Mouse (Mus musculus) left cerebral cortex, adult 2 months (tissue): ENCODE results near the gene Zeb2. TPM values are rescaled to one million over a fixed set of nuclear protein-coding genes. Genes with fewer than 3 reads are reported as not detected.

Source experiments
- DNase-seq, 2 experiments: peaks; one replicate each; pipeline ENCODE4 v3.0.0; 2021 to 2022; ENCODE audit warnings: low spot score in 2 of 2, mixed read lengths in 1 of 2; ENCODE audit errors: extremely low spot score in 1 of 2
- H3K27ac ChIP-seq: fragments of 200-600 bp; 2 replicates; pipeline ENCODE4 v1.8.1; 2022
- H3K4me3 ChIP-seq: fragments of 200-600 bp; 2 replicates; pipeline ENCODE4 v1.8.1; 2022
- CTCF ChIP-seq: fragments of 200-600 bp; IDR thresholded peaks from 2 replicates; pipeline ENCODE4 v1.8.1; 2022; ENCODE audit warnings: antibody characterized with exemption, mild to moderate bottlenecking, moderate library complexity
- intact Hi-C: fragments of 180-260 bp; cut with DNase I; formaldehyde crosslinking; loops from one replicate; pipeline ENCODE4 v1.15.1; 2025
- total RNA-seq, 2 experiments: library from RNA; stranded (reverse); gene quantifications; 2 replicates each; pipeline ENCODE4 v1.2.3; 2021

Gene Zeb2
- total RNA-seq, 2 experiments from 2014 or later = 156 to 181 TPM

DNA sequence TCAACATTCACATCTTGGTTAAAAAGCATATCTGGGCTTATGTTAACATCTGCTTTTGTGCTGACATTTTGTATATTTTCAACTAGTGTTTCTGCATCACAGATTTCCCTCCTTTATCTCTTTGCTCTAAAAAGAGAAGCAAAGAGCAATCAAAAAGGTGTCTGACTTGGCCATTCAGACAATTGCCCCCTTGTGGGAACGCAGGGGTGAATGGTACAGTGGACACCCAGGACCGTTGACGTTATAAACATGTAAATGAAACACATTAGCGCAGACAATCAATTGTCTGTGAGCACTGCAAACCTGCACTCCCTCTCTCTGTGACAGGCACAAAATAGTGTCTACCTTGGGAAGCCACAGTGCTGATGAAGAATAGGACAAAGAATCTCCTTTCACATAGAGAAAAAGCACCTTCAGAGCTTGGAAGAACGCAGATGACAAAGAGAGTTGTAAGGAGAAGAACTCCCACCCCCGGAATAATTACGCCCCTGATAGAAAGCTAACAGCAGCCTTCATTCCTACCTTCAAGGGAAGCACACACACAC is 12.6 kb downstream of the Zeb2 start:
- intact Hi-C loops = loop anchor here (5.0 to 10.0 kb wide), 5 partner anchors 50 to 1120 kb away; no protein-coding TSS in a partner anchor
- no peak for DNase-seq
- H3K4me3 ChIP-seq = peak overlapping the region; percentile 31
- no peak; the same call in 1 of the 2 replicates for TF ChIP-seq CTCF
- H3K27ac ChIP-seq = peak overlapping the region; percentile 92

DNA sequence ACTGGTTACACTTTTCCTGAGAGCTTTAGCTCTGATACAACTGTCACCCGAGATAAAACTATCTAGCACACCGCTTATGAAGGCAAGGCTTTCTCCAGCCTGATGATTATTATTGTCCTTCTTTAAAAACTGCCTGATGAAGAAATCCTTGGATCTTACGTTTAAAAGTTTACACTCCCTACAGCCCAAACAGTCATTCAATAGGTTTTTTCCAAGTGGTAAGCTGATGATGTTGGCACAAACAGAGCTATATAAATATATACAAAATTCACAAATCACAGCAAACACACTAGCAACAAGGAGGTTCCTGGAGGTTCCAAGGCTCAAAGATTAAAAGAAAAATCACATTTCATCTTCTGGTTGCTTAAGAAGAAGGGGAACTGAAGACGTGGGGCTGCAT is 13.1 kb downstream of the Zeb2 start:
- TF ChIP-seq CTCF = no peak
- intact Hi-C loops = loop anchor here (5.0 to 10.0 kb wide), 4 partner anchors 49 to 1119 kb away; no protein-coding TSS in a partner anchor
- Histone ChIP-seq H3K4me3 (peak overlapping the region; percentile 31), H3K27ac (peak overlapping the region; percentile 92)
- DNase-seq = no peak

DNA sequence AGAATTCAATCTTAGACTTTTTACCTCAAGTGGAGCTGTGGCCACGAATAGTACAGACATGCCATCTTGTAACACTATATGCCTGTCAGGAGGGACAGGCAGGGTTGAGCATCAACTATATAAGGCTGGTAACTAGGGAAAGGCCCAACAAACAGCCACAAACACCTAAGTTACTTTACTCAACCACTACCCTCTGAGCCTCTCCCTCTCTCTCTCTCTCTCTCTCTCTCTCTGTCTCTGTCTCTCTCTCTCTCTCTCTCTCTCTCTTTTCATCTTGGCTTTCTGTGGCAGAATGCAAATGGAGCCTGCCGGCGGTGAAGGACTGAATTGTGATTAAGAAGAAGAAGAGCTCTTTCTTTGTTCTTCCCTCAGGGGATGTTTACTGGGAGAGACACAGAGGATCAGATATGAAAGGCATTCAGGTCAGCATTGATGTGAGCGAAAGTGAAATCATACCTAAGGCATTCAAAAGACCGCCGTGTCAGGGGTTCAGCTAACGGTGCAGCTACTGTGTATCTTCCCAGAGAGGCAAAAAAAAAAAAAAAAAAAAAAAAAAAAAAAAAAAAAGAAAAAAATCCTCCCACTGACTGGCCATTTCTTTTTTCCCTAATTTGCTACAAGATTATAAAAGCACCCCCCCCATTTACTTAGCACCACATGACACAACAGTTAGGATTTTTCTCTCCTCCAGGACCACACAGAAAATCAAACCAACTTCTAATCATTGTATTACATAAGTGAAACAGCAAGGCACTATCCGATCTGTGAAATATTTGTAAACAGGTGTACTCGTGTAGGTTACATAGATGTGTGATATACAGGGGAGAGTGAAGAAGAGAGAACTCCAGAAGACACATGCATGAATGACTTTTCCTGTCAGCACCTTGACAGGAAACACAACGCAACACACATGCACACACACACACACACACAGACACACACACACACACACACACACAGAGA is 13.9 kb downstream of the Zeb2 start:
- Histone ChIP-seq H3K27ac (peak overlapping the region; percentile 87), H3K4me3 (peak overlapping the region; percentile 21; the same call in 1 of the 2 replicates)
- no peak for TF ChIP-seq CTCF
- DNase-seq = no peak
- intact Hi-C loops = loop anchor here (5.0 to 10.0 kb wide), 4 partner anchors 49 to 1119 kb away; no protein-coding TSS in a partner anchor

DNA sequence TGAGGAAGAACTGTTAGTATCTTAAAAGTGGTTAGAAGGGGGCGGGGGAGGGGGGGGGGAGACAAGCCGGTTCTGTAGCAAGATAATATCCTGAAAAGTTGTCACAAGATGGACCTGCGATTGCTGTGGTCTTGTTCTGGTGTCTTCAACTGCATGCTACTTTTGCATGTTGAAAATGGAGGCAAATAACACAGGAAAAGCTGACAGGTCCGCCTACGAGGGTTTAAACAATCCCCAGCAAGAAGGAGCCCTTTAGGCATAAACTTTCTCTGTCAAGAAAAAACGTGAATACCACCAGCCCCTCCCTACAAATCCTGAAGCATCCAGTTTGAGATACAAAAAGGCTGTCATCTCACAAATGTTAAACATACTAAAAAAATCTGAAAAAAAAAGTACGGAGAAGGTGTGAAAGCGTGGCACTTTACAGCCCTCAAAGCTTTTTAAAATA is 15.0 kb downstream of the Zeb2 start:
- intact Hi-C loops = loop anchor here (5.0 to 10.0 kb wide), 4 partner anchors 47 to 1117 kb away; no protein-coding TSS in a partner anchor

DNA sequence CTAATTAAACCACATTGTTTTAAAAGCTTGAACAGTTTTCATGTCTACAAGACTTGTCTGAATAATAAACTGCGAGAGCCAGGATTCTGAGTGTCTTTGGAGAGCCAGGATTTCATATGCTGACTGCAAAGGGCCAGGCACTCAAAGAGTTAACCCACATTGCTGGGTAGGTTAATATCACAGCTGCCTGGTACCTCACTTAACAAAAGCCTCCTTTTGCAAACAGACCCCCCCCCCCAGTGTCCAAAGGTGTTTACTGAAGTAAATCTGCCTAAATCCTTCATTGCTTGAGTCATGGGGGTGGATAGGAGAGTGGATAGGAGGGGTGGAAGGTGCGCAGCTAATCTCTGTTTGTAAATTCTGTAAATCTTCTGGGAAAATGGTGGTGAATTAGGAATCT is 15.6 kb downstream of the Zeb2 start:
- intact Hi-C loops = loop anchor here (5.0 to 10.0 kb wide), 4 partner anchors 47 to 1117 kb away; no protein-coding TSS in a partner anchor
- no peak overlapping the region for H3K4me3 ChIP-seq
- no peak for TF ChIP-seq CTCF
- DNase-seq = no peak
- H3K27ac ChIP-seq = peak overlapping the region; percentile 83

More for the DNA sequence above, 15.0 kb downstream of the Zeb2 start:
- DNase-seq = no peak
- no peak for TF ChIP-seq CTCF
- Histone ChIP-seq H3K27ac (peak overlapping the region; percentile 87), H3K4me3 (no peak overlapping the region)

DNA sequence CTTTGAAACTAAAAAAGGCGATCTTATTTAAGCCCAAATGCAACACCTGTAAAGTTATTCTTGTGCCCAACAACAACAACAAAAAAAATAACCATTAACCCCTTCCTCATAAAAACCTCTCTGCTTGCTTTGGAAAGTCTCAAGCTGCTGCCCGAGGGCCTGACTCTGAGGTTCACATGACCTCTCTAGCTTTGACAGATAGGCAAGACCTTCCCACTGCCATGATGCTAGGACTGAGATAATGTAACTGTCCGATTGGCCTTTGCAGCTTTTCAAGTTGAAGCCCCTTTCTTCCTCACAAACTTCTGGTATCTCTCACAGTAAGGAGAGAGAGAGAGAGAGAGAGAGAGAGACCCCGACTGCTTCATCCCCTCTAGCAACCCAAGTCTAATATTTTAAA is 16.2 kb downstream of the Zeb2 start:
- intact Hi-C loops = loop anchor here (5.0 to 10.0 kb wide), 4 partner anchors 46 to 1116 kb away; no protein-coding TSS in a partner anchor
- Histone ChIP-seq H3K4me3 (no peak overlapping the region), H3K27ac (peak overlapping the region; percentile 83)
- no peak for DNase-seq
- no peak for TF ChIP-seq CTCF

DNA sequence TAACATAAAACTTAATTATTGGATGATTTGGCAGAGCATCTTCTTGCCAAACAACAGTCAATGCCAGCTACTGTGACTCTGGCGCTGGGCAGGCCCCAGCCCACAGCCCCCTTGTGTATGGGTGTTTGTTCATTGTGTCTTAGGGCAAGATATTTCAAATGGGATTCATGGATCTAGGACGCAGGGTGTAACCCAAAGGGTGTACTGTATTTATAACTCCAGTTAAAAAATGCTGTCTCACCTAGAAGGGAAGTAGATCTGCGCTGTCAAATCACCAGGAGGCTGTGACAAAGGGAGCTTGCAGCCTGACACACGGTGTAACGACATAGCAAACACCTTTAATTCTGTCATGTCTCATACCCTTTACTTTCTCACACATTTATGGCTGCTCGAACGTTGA is 16.6 kb downstream of the Zeb2 start:
- intact Hi-C loops = loop anchor here (5.0 to 10.0 kb wide), 4 partner anchors 46 to 1116 kb away; no protein-coding TSS in a partner anchor
- no peak for TF ChIP-seq CTCF
- no peak for DNase-seq
- Histone ChIP-seq H3K27ac (peak overlapping the region; percentile 83), H3K4me3 (no peak overlapping the region)

DNA sequence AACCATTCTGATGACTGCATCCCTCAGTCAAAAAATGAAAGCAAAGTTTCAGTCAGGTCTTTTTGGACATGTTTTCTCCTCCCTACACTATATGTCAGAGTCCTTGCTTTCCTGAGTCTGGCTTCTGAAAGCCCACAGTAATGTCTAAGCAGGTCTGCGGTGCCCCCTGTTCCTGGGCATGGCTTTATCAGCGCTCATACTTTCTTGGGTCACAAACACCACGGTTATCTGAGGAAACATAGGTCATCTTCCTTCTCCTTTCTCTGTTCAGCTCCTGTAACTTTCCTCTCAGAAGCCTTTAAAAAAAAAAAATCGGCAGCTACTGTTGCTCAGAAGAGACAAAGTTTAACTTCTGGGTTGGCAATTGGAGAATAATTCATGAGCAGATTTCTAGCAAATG is 17.2 kb downstream of the Zeb2 start:
- TF ChIP-seq CTCF = no peak
- DNase-seq = no peak
- peak overlapping the region; percentile 83 for H3K27ac ChIP-seq
- no peak overlapping the region for H3K4me3 ChIP-seq
- intact Hi-C loops = loop anchor here (5.0 to 10.0 kb wide), 4 partner anchors 45 to 1115 kb away; no protein-coding TSS in a partner anchor

DNA sequence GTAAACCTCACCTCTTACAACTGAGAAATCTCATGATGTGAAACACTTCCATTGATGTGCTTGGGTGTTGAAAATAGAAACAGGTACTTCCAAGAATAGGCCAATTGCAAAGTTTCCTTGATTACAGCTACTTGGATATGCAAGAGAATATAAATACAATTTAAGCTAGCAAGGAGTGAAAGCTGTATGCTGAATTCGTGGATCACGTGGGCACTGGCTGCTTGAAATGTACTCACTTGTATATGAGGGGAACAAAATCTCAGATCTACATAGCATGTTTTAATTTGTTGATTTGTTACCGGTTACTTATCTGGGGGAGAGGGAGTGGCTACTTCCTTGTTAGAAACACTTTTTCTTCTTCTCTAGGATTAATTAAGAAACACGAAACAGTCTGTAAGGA is 18.1 kb downstream of the Zeb2 start:
- TF ChIP-seq CTCF = no peak
- no peak overlapping the region for H3K4me3 ChIP-seq
- intact Hi-C loops = no loop called here
- DNase-seq = no peak
- H3K27ac ChIP-seq = peak overlapping the region; percentile 83

DNA sequence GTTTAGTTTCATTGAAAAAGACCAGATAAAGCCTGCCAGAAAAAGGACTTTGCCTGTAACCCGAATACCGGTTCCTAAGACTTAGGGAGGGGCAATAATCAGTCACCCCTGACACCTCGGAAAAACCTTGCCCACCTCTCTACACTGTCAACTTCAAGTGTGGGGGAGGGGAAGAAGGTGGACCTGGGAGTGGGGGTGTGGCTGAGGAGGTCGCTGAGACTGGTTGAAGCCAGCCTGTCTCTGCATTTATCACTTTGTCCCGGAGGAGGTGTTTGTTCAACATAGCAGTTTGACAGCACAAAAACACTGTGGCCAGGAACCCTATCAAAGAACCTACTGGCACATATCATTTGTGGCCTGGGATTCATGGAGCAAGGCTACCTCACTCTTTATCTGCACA is 19.2 kb downstream of the Zeb2 start:
- Histone ChIP-seq H3K4me3 (peak overlapping the region; percentile 10; the same call in 1 of the 2 replicates), H3K27ac (peak overlapping the region; percentile 83)
- intact Hi-C loops = no loop called here
- no peak for TF ChIP-seq CTCF
- DNase-seq = peak in 1 of 2 experiments; percentile 13

DNA sequence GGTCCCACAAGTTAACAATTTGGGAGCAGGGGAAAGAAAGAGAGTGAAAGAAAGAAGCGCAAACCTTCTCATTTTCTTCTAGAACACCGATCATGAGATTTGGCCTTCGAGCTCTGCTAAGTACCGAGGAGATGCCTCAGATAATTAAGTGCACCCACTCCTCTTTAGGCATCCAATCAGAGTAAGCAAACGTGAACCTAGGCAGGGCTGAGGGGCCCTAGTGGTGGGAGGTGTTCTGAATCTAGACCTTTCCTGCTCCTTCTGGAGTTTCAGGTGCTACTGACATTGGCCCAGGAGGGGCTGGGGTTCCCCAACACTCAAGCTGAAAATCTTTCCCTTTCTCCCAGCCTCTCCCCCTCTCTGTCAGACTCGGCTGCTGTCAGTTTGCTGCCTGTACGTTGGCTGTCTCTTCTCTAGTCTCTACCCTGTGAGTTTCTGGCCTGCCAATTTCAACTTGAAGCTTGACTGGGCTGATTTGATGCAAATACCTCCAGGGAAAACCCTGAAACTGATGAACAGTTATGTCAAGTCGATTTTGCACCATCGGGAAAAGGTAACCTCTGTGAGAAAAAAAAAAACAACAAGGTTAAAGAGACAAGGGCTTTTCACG is 20.5 kb downstream of the Zeb2 start:
- peak overlapping the region; percentile 83 for H3K27ac ChIP-seq
- 0 out of 2 replicates have a peak overlapping the region, but pooled peaks have one; percentile 8 for H3K4me3 ChIP-seq
- TF ChIP-seq CTCF = no peak; the same call in 1 of the 2 replicates
- DNase-seq = peak in 1 of 2 experiments; percentile 20
- intact Hi-C loops = no loop called here
